Mouse (Mus musculus) bone marrow, adult 2 months (tissue): ENCODE results near the gene Adgrg1.

Source experiments
- CTCF ChIP-seq: fragments of 200-500 bp; IDR thresholded peaks from 2 replicates; pipeline ENCODE4 v1.5.1; 2011; ENCODE audit warnings: low read length, control low read depth; ENCODE audit not compliant: control insufficient read depth, insufficient read depth
- POLR2A ChIP-seq: fragments of 200-500 bp; IDR thresholded peaks from 2 replicates; pipeline ENCODE4 v1.6.1; 2011; ENCODE audit warnings: low read depth, mild to moderate bottlenecking, control low read depth, low read length, borderline replicate concordance; ENCODE audit not compliant: control insufficient read depth

DNA sequence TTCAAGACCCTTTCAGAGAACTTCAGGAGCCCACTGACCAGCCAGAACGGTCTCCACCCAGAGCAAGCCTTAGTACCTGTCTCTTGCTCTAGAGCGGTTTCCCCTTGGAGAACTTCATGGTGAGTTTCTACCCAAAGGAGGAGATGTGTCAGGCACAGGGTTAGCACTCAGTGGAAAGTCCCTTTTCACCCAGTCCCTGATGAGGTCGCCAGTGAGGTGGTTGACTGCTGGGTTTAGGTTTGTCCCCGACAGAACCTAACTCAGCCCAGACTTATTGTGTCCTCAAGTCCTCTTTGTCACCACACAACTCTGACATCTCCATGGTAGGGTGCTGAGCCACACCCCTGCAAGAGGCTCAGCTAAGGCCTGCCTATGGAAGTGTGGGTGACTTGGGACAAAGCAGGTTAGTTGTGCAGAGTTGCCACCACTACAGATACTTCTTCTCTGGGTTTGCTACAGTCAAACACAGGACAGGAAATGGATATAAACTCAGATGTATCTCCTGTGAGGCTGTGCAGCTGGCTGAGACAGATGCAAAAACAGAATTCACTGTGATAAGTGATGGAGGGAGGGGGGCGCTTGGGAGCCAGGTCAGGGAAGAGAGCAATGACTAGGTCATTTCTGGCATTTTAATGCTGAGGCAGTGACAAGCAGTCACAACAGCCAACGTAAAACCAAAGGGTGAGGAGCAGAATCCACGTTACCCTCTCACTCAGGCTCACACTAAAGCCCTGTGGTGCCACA lies 20.8 kb upstream of the Adgrg1 start:
- no peak for TF ChIP-seq POLR2A
- TF ChIP-seq CTCF: no peak
